Mouse (Mus musculus): ENCODE results near the gene Zfp1. TPM values are rescaled to one million over a fixed set of nuclear protein-coding genes. Genes with fewer than 3 reads are reported as not detected.

Zfp1 gene
- polyA plus RNA-seq (2014; fragmentation: Illumina TruSeq; extraction: RNeasy Lipid Tissue Mini Kit (QIAGEN cat#74804); ENCODE audit: low read depth, low replicate concordance), result 20.4 TPM

GRCm38 (mm10) chr8:111643264-111644141 lies at the start of gene Zfp1:
Gene Zfp1 (plus strand): TSS chr8:111643401.

DNA sequence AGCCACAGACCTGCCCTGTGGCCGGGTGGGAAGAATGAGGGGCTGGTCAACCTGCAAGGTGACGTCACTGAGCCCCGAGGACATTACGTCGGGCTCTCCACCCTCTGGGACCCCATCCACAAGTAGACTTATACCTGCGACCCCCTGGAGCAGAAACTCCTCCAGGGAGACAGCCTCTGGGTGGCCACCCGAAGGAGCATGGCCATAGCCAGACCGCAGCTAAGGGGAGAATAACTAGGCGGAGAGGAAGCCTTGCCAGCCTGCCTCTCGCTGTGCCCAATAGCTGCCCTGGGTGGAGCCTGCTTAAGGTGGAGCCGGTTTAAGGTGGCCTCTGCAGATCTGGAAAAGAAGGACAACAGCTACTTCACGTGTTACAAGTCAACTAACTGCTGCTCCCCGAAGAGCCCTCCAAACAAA lies 13.1 kb upstream of the Zfp1 start, which contains the start of gene Ldhd:
Ldhd (minus strand) TSS at position 270 of the 417 bp plus-strand sequence.

GRCm38 (mm10) chr8:111690960-111691445 lies 47.8 kb downstream of the Zfp1 start, which contains the start of gene Ctrb1:
Gene Ctrb1 (minus strand): TSS chr8:111691010.

Other genes starting within 250 kb of the Zfp1 start
- 8.5 TPM for gene Fa2h, start 249.6 kb upstream of the Zfp1 start, polyA plus RNA-seq (2014; fragmentation: Illumina TruSeq; extraction: RNeasy Lipid Tissue Mini Kit (QIAGEN cat#74804); ENCODE audit: low read depth, low replicate concordance)
- gene Wdr59, start 121.3 kb upstream of the Zfp1 start, polyA plus RNA-seq (2014; fragmentation: Illumina TruSeq; extraction: RNeasy Lipid Tissue Mini Kit (QIAGEN cat#74804); ENCODE audit: low read depth, low replicate concordance), result 9.7 TPM
- gene Znrf1, start 107.3 kb upstream of the Zfp1 start, polyA plus RNA-seq (2014; fragmentation: Illumina TruSeq; extraction: RNeasy Lipid Tissue Mini Kit (QIAGEN cat#74804); ENCODE audit: low read depth, low replicate concordance), result 40.9 TPM
- gene Ldhd, start 13.0 kb upstream of the Zfp1 start, polyA plus RNA-seq (2014; fragmentation: Illumina TruSeq; extraction: RNeasy Lipid Tissue Mini Kit (QIAGEN cat#74804); ENCODE audit: low read depth, low replicate concordance), result 267 TPM
- gene Ctrb1, start 47.6 kb downstream of the Zfp1 start, polyA plus RNA-seq (2014; fragmentation: Illumina TruSeq; extraction: RNeasy Lipid Tissue Mini Kit (QIAGEN cat#74804); ENCODE audit: low read depth, low replicate concordance), result 2.3 TPM
- 27.1 TPM for gene Bcar1, start 100.4 kb downstream of the Zfp1 start, polyA plus RNA-seq (2014; fragmentation: Illumina TruSeq; extraction: RNeasy Lipid Tissue Mini Kit (QIAGEN cat#74804); ENCODE audit: low read depth, low replicate concordance)
- gene Cfdp1, start 210.9 kb downstream of the Zfp1 start, polyA plus RNA-seq (2014; fragmentation: Illumina TruSeq; extraction: RNeasy Lipid Tissue Mini Kit (QIAGEN cat#74804); ENCODE audit: low read depth, low replicate concordance), result 80.8 TPM
- gene Tmem170, start 233.3 kb downstream of the Zfp1 start, polyA plus RNA-seq (2014; fragmentation: Illumina TruSeq; extraction: RNeasy Lipid Tissue Mini Kit (QIAGEN cat#74804); ENCODE audit: low read depth, low replicate concordance), result 8.6 TPM